Mouse (Mus musculus): ENCODE measurements around the gene Ermap. TPM values are rescaled to one million over a fixed set of nuclear protein-coding genes. Genes with fewer than 3 reads are reported as not detected.

The Ermap gene
- total and polyA plus RNA-seq, 2 experiments from 2014 or later, result 0.24 to 0.33 TPM

DNA sequence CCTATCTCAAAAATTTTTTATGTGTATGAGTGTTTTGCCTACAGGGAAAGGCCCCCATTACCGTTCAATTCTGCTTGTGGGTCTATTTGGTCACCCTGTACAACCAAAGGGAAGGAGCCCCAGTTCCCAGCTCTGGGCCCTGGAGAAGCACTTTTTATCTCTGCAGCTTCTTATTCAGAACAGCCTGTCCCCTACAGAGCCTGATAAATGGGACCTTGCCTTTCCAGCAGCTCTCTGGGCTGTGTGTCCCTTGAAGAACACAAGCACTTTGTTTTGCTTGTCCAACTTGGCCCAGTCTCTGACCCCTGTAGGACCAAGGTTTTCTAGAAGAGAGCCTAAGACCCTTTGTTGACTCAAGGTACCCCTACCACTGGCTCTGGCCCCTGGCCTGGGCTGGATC is 60.7 kb downstream of the Ermap start:
- ATAC-seq, result no peak
- no peak for DNase-seq
- no peaks in the 10 kb centered on the region for H3K9me3 ChIP-seq (ENCODE audit: low read length)
- no peak overlapping the region for H3K9ac ChIP-seq
- H3K4me3 ChIP-seq (ENCODE audit: low read depth, low read length), result no peak overlapping the region
- H3K4me1 ChIP-seq (ENCODE audit: insufficient read depth), result no peaks in the 10 kb centered on the region
- no peak overlapping the region for H3K27ac ChIP-seq (ENCODE audit: low read depth, low read length)
- peaks cover 21% of the 10 kb centered on the region for H3K36me3 ChIP-seq (ENCODE audit: insufficient read depth)
- 91% methylated on average over 1 of the region's 1 CpGs for WGBS
- no peak for TF ChIP-seq CTCF (IDR thresholded peaks at IDR 0.05; ENCODE audit: low read depth)
- H3K27me3 ChIP-seq (ENCODE audit: insufficient read depth, low read length), result no peaks in the 10 kb centered on the region
- H3K4me2 ChIP-seq (ENCODE audit: low read depth), result no peak overlapping the region

DNA sequence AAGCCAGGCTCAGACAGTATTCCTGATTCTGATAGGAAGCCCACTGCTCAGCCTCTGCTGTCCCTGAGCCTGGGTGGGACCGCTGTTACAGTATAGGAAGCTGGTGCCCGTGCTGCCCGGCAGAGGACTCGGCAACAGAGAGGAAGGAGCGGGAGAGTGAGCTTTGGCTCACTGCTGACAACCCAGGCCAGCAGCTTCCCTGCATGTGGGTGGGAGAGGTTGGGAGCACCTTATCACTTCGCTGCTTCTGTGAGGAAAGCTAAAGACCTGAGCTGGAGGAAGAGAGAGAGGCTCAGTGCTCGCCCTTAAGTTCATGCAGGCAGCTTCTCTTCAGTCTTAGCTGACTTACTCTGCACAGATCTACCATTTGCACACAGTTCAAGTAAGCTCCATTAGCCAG is 61.3 kb downstream of the Ermap start:
- DNase-seq, result no peak
- H3K4me2 ChIP-seq (ENCODE audit: low read depth), result no peak overlapping the region
- no peak overlapping the region for H3K4me3 ChIP-seq (ENCODE audit: low read depth, low read length)
- no peak overlapping the region for H3K9ac ChIP-seq
- 89% methylated on average over 7 of the region's 7 CpGs for WGBS
- no peaks in the 10 kb centered on the region for H3K27me3 ChIP-seq (ENCODE audit: insufficient read depth, low read length)
- peaks cover 15% of the 10 kb centered on the region for H3K36me3 ChIP-seq (ENCODE audit: insufficient read depth)
- no peak for TF ChIP-seq CTCF (IDR thresholded peaks at IDR 0.05; ENCODE audit: low read depth)
- H3K27ac ChIP-seq (ENCODE audit: low read depth, low read length), result no peak overlapping the region
- no peak for ATAC-seq
- no peaks in the 10 kb centered on the region for H3K9me3 ChIP-seq (ENCODE audit: low read length)
- H3K4me1 ChIP-seq (ENCODE audit: insufficient read depth), result no peaks in the 10 kb centered on the region

- WGBS, result 79% methylated on average over 6 of the region's 6 CpGs
- Histone ChIP-seq H3K4me1 (ENCODE audit: insufficient read depth) (no peaks in the 10 kb centered on the region), H3K36me3 (ENCODE audit: insufficient read depth) (peaks cover 2% of the 10 kb centered on the region; the same call in 1 of the 2 replicates), H3K9ac (no peak overlapping the region), H3K4me3 (ENCODE audit: low read depth, low read length) (no peak overlapping the region), H3K27ac (ENCODE audit: low read depth, low read length) (no peak overlapping the region), H3K4me2 (ENCODE audit: low read depth) (no peak overlapping the region), H3K27me3 (ENCODE audit: insufficient read depth, low read length) (no peaks in the 10 kb centered on the region), H3K9me3 (ENCODE audit: low read length) (no peaks in the 10 kb centered on the region)
- ATAC-seq (no peak), DNase-seq (no peak)
- TF ChIP-seq CTCF (IDR thresholded peaks at IDR 0.05; ENCODE audit: low read depth), result no peak
These were observed 62.6 kb downstream of the Ermap start for GRCm38 (mm10) chr4:119127229-119127628.

DNA sequence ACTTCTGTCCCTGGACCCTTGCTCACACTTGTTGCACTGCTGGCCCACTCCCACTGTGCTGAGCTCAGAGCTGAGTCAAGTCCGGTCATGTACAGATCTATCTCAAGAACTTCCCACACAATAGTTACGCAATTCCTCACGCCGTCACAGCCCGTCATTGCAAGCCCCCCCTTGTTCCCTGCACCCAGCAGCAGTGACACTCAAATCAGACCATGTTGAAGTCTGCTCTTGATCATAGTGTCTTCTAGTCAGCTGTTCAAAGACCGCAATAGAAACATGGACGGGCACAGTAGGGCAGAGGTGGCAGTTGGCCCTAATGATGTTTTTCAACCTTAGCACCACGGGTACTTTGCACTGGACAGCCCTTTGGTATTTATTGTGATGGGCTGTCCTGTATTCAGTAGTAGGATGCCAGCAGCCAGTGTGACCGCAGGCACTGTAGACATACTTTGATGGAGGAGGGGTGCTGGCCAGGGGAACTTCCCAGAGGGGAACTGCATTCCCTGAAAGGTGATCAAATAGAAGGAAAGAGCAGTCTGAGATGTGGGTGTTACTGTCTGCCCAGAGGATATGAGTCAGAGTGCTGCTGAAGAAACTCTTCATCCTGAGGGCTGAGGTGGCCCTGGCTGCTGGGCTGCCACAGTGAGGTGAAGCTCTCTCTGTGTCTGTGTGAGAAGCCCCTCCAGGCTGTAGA is 64.1 kb downstream of the Ermap start:
- TF ChIP-seq CTCF (IDR thresholded peaks at IDR 0.05; ENCODE audit: low read depth), result no peak
- no peak for ATAC-seq
- Histone ChIP-seq H3K4me1 (ENCODE audit: insufficient read depth) (no peaks in the 10 kb centered on the region), H3K9me3 (ENCODE audit: low read length) (no peaks in the 10 kb centered on the region), H3K4me2 (ENCODE audit: low read depth) (no peak overlapping the region), H3K36me3 (ENCODE audit: insufficient read depth) (0 out of 2 replicates have a peak, but pooled peaks cover 2% of the 10 kb centered on the region), H3K27ac (ENCODE audit: low read depth, low read length) (no peak overlapping the region), H3K27me3 (ENCODE audit: insufficient read depth, low read length) (no peaks in the 10 kb centered on the region), H3K9ac (no peak overlapping the region), H3K4me3 (ENCODE audit: low read depth, low read length) (no peak overlapping the region)
- WGBS, result 77% methylated on average over 9 of the region's 9 CpGs
- no peak for DNase-seq

MicroRNA genes within 50 kb of the gene (microRNA counts, 519-probe panel; counts per million panel counts)
- microRNA mmu-miR-1957, result not detected

Small RNA genes within 50 kb of the gene (microRNA-seq; reads per million reads assigned to microRNA genes)
- gene Mir1957a, result 0 reads per million in 2 experiments

Other genes with a start within 250 kb of the Ermap start
- 0.15 TPM in 1 of 2 replicates, not detected in the other for gene Lao1, start 228.4 kb downstream of the Ermap start, total RNA-seq (2014; rRNA removed)
- gene Lao1, start 228.4 kb downstream of the Ermap start, polyA plus RNA-seq (2015; fragmentation: Nextera tagmentation; extraction: Ambion mirVana), result 0.15 and 0.21 TPM in 2 replicates
- gene Slc2a1, start 81.3 kb downstream of the Ermap start, total RNA-seq (2014; rRNA removed), result 53.6 and 64.8 TPM in 2 replicates
- 41.4 and 43.1 TPM in 2 replicates for gene Slc2a1, start 81.3 kb downstream of the Ermap start, polyA plus RNA-seq (2015; fragmentation: Nextera tagmentation; extraction: Ambion mirVana)
- 6.5 and 7.2 TPM in 2 replicates for gene Zfp691, start 15.8 kb downstream of the Ermap start, total RNA-seq (2014; rRNA removed)
- gene Zfp691, start 15.8 kb downstream of the Ermap start, polyA plus RNA-seq (2015; fragmentation: Nextera tagmentation; extraction: Ambion mirVana), result 1.2 and 2.2 TPM in 2 replicates
- 124 and 139 TPM in 2 replicates for gene Svbp, start 5.3 kb upstream of the Ermap start, total RNA-seq (2014; rRNA removed)
- 227 and 298 TPM in 2 replicates for gene Svbp, start 5.3 kb upstream of the Ermap start, polyA plus RNA-seq (2015; fragmentation: Nextera tagmentation; extraction: Ambion mirVana)
- gene Tmem269, start 28.2 kb upstream of the Ermap start, total RNA-seq (2014; rRNA removed), result 0.15 TPM in 1 of 2 replicates, not detected in the other
- gene Tmem269, start 28.2 kb upstream of the Ermap start, polyA plus RNA-seq (2015; fragmentation: Nextera tagmentation; extraction: Ambion mirVana), result 0.62 and 0.65 TPM in 2 replicates
- gene AU022252, start 42.7 kb upstream of the Ermap start, total RNA-seq (2014; rRNA removed), result 17.6 and 23.2 TPM in 2 replicates
- 22.7 and 23.4 TPM in 2 replicates for gene AU022252, start 42.7 kb upstream of the Ermap start, polyA plus RNA-seq (2015; fragmentation: Nextera tagmentation; extraction: Ambion mirVana)
- gene P3h1, start 42.9 kb upstream of the Ermap start, total RNA-seq (2014; rRNA removed), result 12.8 and 13.8 TPM in 2 replicates
- 8.7 and 8.9 TPM in 2 replicates for gene P3h1, start 42.9 kb upstream of the Ermap start, polyA plus RNA-seq (2015; fragmentation: Nextera tagmentation; extraction: Ambion mirVana)
- 0.86 and 0.92 TPM in 2 replicates for gene Cldn19, start 65.4 kb upstream of the Ermap start, total RNA-seq (2014; rRNA removed)
- gene Cldn19, start 65.4 kb upstream of the Ermap start, polyA plus RNA-seq (2015; fragmentation: Nextera tagmentation; extraction: Ambion mirVana), result 0.59 and 1.7 TPM in 2 replicates
- gene Ybx1, start 104.6 kb upstream of the Ermap start, total RNA-seq (2014; rRNA removed), result 829 and 985 TPM in 2 replicates
- 1,107 and 1,112 TPM in 2 replicates for gene Ybx1, start 104.6 kb upstream of the Ermap start, polyA plus RNA-seq (2015; fragmentation: Nextera tagmentation; extraction: Ambion mirVana)
- gene Ppih, start 130.5 kb upstream of the Ermap start, total RNA-seq (2014; rRNA removed), result 41.7 and 41.9 TPM in 2 replicates
- gene Ppih, start 130.5 kb upstream of the Ermap start, polyA plus RNA-seq (2015; fragmentation: Nextera tagmentation; extraction: Ambion mirVana), result 60.0 and 71.0 TPM in 2 replicates
- 15.1 and 16.7 TPM in 2 replicates for gene Ccdc30, start 225.5 kb upstream of the Ermap start, total RNA-seq (2014; rRNA removed)
- gene Ccdc30, start 225.5 kb upstream of the Ermap start, polyA plus RNA-seq (2015; fragmentation: Nextera tagmentation; extraction: Ambion mirVana), result 19.2 and 23.0 TPM in 2 replicates
- 13.5 and 16.3 TPM in 2 replicates for gene Ppcs, start 232.4 kb upstream of the Ermap start, total RNA-seq (2014; rRNA removed)
- 20.6 and 20.9 TPM in 2 replicates for gene Ppcs, start 232.4 kb upstream of the Ermap start, polyA plus RNA-seq (2015; fragmentation: Nextera tagmentation; extraction: Ambion mirVana)
- gene Zmynd12, start 232.8 kb upstream of the Ermap start, total RNA-seq (2014; rRNA removed), result 0.33 and 0.77 TPM in 2 replicates
- gene Zmynd12, start 232.8 kb upstream of the Ermap start, polyA plus RNA-seq (2015; fragmentation: Nextera tagmentation; extraction: Ambion mirVana), result 0.82 and 1.1 TPM in 2 replicates